Mouse (Mus musculus) inflammation-experienced regulatory T-cells, adult 6 months (primary cell): ENCODE data around the gene Vmn2r96. TPM values are rescaled to one million over a fixed set of nuclear protein-coding genes. Genes with fewer than 3 reads are reported as not detected.
A peak's percentile ranks its signal among the peaks of the same experiment; 100 is the strongest.
"Not testable (repeated sequence)": the region's sequence is repeated elsewhere in the genome, so short reads cannot be mapped to it uniquely, and the experiment has no call there.

Source experiments
- ATAC-seq: one replicate; pipeline ENCODE4 v1.8.0; 2017
- polyA plus RNA-seq, 3 experiments: library from polyadenylated mRNA; unstranded; fragments of 100-300 nt; shearing (Covaris generic); gene quantifications; one replicate each; pipeline ENCODE4 v1.2.1; 2017

The Vmn2r96 gene
- polyA plus RNA-seq, result 1 to 10 TPM in 2 of 3 experiments, under 1 TPM in 1; 0.82 to 2.4 (median 1.9) TPM

DNA sequence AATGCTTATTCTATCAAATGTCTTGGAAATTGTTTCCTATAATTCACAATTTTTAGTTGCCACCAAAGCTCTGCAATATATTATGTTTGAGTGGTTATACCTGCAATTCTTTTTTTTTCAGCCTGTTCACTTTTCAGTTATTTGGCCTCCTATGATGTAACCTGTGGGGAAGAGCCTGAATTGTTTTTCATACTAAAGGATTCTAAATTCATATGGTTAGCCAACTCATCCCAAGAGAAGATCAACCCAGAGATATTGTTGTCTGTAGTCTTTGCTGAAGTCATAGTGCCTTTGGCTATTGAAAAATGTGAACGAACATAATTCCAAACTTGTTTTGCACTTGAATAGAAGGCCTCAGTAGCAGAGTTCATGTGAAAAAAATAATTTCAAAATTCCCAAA lies at the start of gene Vmn2r96:
Gene Vmn2r96, plus strand, starts transcription at position 301 of the 400 bp plus-strand sequence.
- ATAC-seq, result not testable (repeated sequence)

DNA sequence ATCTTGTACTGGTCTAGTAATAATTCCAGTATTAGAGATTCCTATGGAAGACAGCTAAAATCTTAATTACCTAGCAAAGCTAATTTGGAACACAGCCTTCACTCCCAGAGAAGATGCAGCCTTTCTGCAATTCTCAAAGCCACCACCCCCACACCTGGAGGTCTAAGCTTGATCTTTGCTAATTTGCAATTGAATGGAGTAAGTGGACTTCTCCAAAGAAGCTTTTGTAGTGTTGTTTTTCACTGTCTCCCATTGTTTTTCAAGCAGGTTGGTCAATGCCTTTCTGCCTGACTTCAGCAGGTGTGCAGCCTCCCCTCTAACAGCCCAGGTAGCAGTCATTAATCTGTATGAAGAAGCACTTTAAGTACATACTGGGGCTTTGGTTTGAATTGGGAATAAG lies 49.6 kb upstream of the Vmn2r96 start:
- no peak for ATAC-seq

DNA sequence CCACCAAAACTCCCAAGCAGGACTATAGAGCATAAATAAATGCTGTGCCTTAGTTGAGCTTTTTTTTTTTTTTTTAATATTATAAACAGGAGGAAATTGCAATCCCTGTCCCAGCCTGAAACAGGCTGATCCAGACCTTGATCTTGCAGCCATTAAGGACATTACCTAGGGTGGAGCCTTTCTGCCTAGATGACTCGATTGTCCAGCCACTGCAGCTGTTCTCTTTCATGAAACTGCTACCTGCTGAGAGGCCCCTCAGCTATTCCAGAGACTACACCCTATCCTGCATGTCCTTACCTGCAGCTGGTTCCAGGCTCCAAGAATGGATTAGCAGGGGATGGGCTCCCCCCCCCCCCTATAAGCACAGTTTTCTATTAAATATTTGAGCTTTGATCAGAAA lies 49.0 kb upstream of the Vmn2r96 start:
- ATAC-seq, result no peak

DNA sequence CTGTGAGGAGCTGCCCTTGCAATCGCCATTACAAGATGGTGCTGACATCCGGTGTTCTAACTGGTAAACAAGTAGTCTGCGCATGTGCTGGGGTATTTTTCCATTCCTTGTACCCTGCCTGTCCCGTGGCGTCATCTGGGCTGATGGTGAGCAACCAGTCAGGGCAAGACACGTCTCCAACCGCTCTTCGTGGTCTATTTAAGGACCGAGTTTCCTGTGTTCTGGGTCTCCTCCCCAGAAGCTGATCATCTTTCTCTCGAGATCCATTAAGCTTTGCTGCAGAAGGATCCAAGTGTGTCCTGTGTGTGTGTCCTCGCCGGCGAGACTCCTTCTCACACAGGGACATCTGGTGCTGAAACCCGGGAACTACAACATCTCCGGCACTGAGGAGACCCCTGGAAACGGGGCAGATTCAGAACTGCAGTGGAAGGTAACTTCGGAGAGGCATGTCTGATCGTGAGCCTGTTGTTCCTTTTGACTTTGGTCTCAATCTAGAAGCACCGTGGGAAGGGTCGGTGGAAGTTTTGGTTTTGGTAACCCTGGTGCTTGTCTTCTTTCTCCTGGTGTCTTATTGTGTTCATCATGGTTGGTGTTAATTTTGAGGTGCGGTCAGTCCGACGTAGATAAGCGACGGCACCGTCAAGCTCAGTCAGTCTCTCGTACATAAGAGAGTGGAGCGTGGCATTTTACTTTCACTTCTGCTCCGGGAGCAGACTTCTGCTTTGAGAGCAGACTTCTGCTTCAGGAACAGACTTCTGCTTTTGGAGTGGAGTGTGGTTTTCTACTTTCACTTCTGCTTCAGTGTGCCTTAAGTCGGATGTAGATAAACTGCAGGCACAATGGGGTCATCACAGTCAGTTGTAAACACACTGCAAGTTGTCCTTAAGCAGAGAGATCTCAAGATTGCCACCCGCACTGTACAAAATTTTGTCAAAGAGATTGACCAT lies 14.5 kb upstream of the Vmn2r96 start:
- peak; percentile 94 for ATAC-seq

DNA sequence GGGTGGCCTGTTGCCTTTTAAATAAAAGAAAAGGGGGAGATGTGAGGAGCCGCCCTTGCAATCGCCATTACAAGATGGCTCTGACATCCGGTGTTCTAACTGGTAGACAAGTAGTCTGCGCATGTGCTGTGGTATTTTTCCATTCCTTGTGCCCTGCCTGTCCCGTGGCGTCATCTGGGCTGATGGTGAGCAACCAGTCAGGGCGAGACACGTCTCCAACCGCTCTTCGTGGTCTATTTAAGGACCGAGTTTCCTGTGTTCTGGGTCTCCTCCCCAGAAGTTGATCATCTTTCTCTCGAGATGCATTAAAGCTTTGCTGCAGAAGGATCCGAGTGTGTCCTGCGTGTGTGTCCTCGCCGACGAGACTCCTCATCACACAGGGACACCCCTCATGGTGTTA lies 6.8 kb upstream of the Vmn2r96 start:
- ATAC-seq, result not testable (repeated sequence)

DNA sequence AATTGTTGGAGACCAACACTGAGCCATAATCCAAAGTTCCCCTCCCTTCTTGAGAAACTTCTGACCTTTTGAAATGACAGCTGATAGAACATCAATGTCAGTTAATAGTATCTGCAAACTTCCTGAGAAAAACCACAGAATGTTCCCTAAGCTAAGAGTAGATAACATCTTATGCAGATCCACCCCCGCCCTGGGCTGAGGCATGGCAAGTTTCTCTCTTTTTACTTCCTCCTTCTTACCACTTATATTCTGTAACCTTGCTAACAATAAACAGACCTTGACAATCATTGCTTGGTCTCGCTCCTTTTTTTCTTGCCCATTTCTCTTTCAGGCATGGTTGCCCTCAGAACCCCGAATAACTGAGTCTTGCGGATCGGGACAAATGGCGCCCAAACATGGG lies 42.2 kb downstream of the Vmn2r96 start:
- not testable (repeated sequence) for ATAC-seq

DNA sequence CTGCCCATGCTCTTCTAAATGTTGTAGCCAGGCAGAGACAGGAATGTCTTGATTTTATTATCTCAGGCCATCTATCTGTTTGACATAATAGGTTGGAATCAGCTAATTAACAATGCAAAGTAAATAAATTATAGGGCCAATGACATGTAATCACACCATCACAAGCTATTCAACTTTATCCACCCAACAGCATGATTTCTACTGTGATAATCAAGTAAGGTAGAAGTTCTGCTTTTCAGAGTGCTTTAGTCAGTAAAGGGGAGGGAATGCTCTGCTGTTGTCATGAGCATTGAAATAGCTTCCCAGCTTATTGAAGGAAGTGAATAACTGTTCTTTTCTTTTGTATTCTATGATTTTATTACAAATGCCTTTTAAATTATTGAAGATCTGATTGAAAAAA lies 53.6 kb downstream of the Vmn2r96 start:
- no peak for ATAC-seq

Other genes starting within 250 kb of the Vmn2r96 start
- gene Vmn2r95, start 149.1 kb upstream of the Vmn2r96 start, polyA plus RNA-seq, result not detected